Mouse (Mus musculus) spleen, postnatal 36 days (tissue): ENCODE measurements around the gene Rdm1.

ENCODE experiments used
- DNase-seq, 2 experiments: peaks; one replicate each; pipeline ENCODE4 v3.0.0; 2022; ENCODE audit warnings: low spot score in 2 of 2, mixed read lengths in 1 of 2

Gene Rdm1

GRCm38 (mm10) chr11:101657886-101658750 is 31.1 kb downstream of the Rdm1 start:
- DNase-seq: peak; percentile 73 to 83

DNA sequence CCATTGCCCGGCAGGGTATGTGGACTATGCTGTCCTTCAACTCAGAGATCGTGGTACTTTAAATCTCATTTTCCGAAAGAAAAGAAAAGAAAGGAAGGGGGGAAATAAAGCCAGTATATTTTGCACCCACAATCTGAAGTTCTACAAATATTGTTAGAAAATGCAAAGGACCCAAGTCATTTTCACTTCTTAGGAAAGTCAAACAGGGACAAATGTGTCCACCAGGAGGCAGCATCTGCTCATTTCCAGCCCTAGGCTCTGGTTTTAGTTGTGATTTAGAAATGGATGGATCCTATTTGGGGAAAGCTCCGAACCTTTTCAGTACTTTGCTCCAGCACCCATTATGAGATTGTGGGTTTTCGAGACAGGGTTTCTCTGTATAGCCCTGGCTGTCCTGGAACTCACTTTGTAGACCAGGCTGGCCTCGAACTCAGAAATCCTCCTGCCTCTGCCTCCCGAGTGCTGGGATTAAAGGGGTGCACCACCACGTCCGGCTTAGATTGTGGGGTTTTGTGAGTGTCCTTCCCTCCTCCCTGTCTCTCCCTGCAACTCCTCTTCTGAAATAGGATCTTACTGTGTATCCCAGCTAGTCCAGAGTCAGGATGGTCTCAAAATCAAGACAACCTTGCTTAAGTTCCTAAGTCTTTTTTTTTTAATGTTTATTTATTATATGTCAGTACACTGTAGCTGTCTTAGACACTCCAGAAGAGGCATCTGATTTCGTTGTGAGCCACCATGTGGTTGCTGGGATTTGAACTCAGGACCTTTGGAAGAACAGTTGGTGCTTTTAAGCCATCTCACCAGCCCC is 32.0 kb downstream of the Rdm1 start:
- DNase-seq: peak; percentile 28 to 43

GRCm38 (mm10) chr11:101661191-101661590 is 34.2 kb downstream of the Rdm1 start:
- DNase-seq: no peak

GRCm38 (mm10) chr11:101661786-101662185 is 34.8 kb downstream of the Rdm1 start:
- no peak for DNase-seq

DNA sequence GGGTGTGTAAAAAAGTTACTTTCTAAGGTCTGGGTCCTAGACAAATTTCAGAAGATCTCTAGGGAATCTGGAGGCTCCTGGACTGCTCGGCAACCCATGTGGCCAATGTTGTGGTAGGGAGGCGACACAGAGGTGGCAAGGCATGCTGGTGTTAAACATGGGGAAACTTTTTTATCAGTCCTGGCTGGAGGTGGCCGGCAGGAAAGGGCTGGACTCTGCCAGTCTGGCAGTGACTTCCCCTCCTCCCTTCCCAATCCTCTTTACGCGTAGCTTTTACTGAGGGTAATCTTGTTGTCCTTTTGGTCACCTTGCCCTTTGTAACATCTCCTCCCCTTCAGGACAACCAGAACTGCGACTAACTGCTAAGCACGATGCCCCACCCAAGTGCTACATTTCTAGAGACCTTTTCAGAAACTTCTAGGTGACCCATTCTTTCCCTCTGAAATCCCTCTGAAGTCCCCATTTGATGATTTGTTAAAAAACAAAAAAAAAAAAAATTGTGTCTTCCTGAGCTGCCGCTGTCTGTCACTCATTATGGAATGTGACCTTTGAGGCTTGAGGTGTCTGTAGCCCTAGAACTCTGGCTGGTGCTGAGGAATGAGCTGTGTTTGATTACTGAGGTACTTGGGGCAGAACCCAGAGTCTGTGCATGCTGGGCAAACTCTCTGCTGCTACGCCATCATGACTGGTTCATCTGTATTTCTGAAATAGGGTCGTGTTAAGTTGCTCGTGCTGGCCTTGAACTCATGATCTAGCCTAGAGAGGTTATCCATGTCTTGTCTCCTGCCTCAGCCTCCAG is 36.4 kb downstream of the Rdm1 start:
- no peak for DNase-seq

- DNase-seq: peak; percentile 94
Measured at GRCm38 (mm10) chr11:101664825-101665635, 38.0 kb downstream of the Rdm1 start, which contains the start of gene Arl4d. Arl4d (plus strand) TSS chr11:101665541.

DNA sequence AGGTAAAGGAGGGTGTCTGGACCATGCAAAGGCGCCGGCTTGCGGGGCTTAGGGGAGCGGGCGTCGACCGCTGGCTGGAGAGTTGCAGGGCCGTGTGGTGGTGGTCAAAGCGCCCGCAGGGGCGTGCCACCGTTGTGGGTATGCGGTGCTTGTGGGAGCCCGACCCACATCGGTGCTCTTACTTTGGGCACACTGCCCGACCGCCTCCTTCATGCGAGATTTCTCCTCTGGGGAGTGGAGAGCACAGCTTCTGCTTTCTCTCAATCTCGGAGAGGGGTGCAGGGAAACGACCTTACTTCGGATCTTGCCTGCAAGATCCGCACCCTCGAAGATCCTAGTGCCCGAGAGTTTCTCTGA is 38.6 kb downstream of the Rdm1 start:
- DNase-seq: no peak

- no peak for DNase-seq
Measured at GRCm38 (mm10) chr11:101666626-101667345, 39.8 kb downstream of the Rdm1 start.

GRCm38 (mm10) chr11:101667871-101668532 is 41.0 kb downstream of the Rdm1 start:
- DNase-seq: no peak

DNA sequence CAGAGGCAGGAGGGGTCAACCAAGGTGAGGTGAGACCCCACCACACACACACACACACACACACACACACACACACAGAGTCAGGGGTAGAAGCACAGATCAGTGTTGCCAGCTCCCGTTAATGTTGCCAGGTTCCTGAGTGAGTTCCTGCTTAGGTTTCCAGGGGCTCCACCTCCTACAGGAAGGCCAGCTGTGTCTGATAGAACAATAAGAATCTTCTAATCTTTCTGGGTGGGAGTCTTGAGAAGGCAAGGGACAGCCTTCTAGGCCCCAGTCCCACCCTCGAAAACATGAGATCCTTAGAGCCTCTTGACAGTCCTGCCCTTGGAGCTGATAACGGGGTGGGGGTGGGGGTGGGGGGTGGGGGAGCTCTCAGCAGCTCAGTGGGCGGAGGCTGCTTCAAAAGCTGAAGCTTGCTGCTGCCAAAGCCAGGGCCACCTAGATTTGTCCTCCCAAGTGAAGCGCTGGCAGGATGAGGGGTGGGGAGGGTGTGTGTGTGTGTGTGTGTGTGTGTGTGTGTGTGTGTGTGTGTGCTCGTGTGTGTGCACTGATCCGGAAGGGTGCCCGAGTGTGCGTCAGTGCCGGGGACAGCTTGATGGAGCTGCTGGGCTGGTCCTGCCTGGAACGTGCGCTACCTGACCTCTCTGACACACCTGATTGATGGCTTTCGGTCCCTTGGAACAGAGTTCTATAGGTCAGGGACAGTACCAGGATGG is 41.7 kb downstream of the Rdm1 start:
- DNase-seq: no peak

- DNase-seq: no peak
Measured at GRCm38 (mm10) chr11:101670334-101670733, 43.3 kb downstream of the Rdm1 start.

GRCm38 (mm10) chr11:101671255-101671654 is 44.3 kb downstream of the Rdm1 start:
- DNase-seq: no peak

- DNase-seq: no peak
Measured at GRCm38 (mm10) chr11:101673010-101673642, 46.1 kb downstream of the Rdm1 start.

DNA sequence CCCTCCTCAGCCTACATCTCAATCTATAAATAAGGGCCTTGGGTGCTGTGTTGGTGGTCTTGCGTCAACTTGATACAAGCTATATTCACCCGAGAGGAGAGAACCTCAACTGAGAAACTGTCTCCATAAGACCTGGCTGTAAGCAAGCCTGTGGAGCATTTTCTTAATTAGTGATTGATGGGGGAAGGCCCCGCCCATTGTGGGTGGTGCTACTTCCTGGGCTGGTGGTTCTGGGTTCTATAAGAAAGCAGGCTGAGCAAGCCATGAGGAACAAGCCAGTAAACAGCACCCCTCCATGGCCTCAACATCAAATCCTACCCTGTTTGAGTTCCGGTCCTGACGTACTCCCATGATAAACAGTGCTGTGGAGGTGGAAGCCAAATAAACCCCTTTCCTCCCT is 47.1 kb downstream of the Rdm1 start:
- DNase-seq: no peak

DNA sequence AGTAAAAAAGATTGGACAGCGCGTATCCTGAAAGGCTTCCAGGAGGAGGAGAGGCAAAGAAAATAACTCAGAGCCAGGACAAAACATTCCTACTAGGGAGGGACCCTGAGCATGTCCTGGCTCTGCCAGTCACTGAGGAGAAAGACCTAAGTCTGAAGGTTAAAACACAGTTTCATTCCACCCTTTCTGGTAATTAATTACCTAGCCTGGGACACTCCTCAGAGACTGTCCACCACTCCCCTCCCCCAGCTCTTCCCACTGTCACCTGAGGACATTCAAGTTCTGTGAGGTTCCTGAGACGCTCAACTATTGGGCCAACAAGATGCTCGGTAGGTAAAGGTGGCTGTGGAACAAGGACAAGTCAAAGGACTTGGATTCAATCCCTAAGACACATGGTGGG is 48.4 kb downstream of the Rdm1 start:
- no peak for DNase-seq

- no peak for DNase-seq
Measured at GRCm38 (mm10) chr11:101677655-101678054, 50.7 kb downstream of the Rdm1 start.

- DNase-seq: no peak
Measured at GRCm38 (mm10) chr11:101678770-101679169, 51.8 kb downstream of the Rdm1 start.

DNA sequence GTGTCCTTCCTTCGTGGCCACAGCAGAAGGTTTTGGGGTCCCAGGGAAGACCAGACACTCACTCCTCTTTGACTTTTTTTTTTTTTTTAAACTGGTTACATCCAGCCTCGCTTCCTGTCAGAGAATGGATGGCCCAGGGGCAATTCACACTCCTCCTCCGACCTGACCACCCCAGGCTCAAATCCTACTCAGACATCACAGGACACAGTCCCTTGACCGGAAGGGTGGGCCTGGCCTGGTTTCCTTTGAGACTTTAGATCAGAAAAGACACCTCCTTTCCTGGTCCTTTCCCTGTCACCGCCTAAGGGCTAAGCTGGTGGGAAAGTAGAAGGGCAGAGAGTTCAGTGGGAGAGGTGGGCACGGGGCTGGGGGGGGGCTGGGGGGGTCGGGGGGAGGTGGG is 52.9 kb downstream of the Rdm1 start:
- DNase-seq: no peak
